Comparison of ENCODE assay signal across 22 mouse cellular contexts in genomic region chr13:108536951-108537350, GRCm38 (mm10).
DNase-seq lines count a peak whose midpoint lies in the region; ATAC-seq and TF ChIP-seq lines count a peak whose summit lies in the region.
"Had no signal": no experiment of that assay in that cellular context is flagged by ENCODE, and none has a peak within 500 bp of the region (broad histone marks: within the 10 kb centered on the region; RNA-seq: fewer than 3 reads in every experiment).

No protein-coding gene starts in this region.

- DNase-seq in kidney, adult 2 months = no peak
- DNase-seq in urinary bladder, postnatal 36 days (ENCODE audit: low spot score in 2 of 2) = no peak
- DNase-seq in B cell, adult 2 months = no peak
- DNase-seq: adrenal gland, adult 2 months; adrenal gland, postnatal 10 days; adrenal gland, postnatal 25 days; cerebellum, adult 11 months; cerebellum, adult 18-20 months; cerebellum, adult 8-10 months; cerebellum, adult 9-11 months; cerebellum, postnatal 14 days; cerebellum, postnatal 36 days; embryo, embryonic 11 days; forebrain, postnatal 0 days had no signal

- H3K4me1 ChIP-seq in kidney, adult 2 months (ENCODE audit: control insufficient read depth, insufficient read depth, low read length) = peaks cover 15% of the 10 kb centered on the region
- no peaks in the 10 kb centered on the region for H3K4me1 ChIP-seq in kidney, embryonic 14.5 days (ENCODE audit: control insufficient read depth, insufficient read depth, low read length)
- peaks cover 3% of the 10 kb centered on the region; the same call in 1 of the 2 replicates for H3K4me1 ChIP-seq in intestine, embryonic 15.5 days (replicated peaks)
- H3K4me1 ChIP-seq in intestine, postnatal 0 days (replicated peaks; ENCODE audit: control insufficient read depth, insufficient read depth, low read length) = no peaks in the 10 kb centered on the region
- H3K4me1 ChIP-seq: embryonic facial prominence, embryonic 15.5 days; forebrain, embryonic 13.5 days; forebrain, embryonic 15.5 days had no signal

- 63% methylated on average over 6 of the region's 6 CpGs for WGBS in kidney, adult 2 months
- WGBS in kidney, embryonic 14.5 days = 66% methylated on average over 6 of the region's 6 CpGs
- 71% methylated on average over 6 of the region's 6 CpGs for WGBS in intestine, embryonic 15.5 days
- 50% methylated on average over 6 of the region's 6 CpGs for WGBS in intestine, postnatal 0 days

- no peaks in the 10 kb centered on the region for H3K36me3 ChIP-seq in kidney, adult 2 months (ENCODE audit: control insufficient read depth, insufficient read depth, low read length)
- no peaks in the 10 kb centered on the region for H3K36me3 ChIP-seq in kidney, embryonic 14.5 days (ENCODE audit: control insufficient read depth, insufficient read depth, low read length)
- H3K36me3 ChIP-seq in intestine, embryonic 15.5 days = no peaks in the 10 kb centered on the region
- H3K36me3 ChIP-seq in intestine, postnatal 0 days (ENCODE audit: control insufficient read depth, insufficient read depth) = no peaks in the 10 kb centered on the region
- H3K36me3 ChIP-seq: embryonic facial prominence, embryonic 13.5 days; embryonic facial prominence, embryonic 15.5 days; forebrain, embryonic 15.5 days had no signal

- no peaks in the 10 kb centered on the region for H3K27me3 ChIP-seq in kidney, adult 2 months (replicated peaks; ENCODE audit: control insufficient read depth, insufficient read depth, low read length)
- H3K27me3 ChIP-seq in kidney, embryonic 14.5 days (ENCODE audit: control insufficient read depth, insufficient read depth, low read length) = no peaks in the 10 kb centered on the region
- H3K27me3 ChIP-seq in intestine, embryonic 15.5 days (replicated peaks) = no peaks in the 10 kb centered on the region
- no peaks in the 10 kb centered on the region for H3K27me3 ChIP-seq in intestine, postnatal 0 days (replicated peaks; ENCODE audit: control insufficient read depth, insufficient read depth, low read length)
- H3K27me3 ChIP-seq: embryonic facial prominence, embryonic 13.5 days; embryonic facial prominence, embryonic 15.5 days; forebrain, embryonic 13.5 days; forebrain, embryonic 15.5 days had no signal

- H3K9ac ChIP-seq in kidney, embryonic 14.5 days (ENCODE audit: low read depth, low read length) = no peak overlapping the region
- no peak overlapping the region for H3K9ac ChIP-seq in intestine, embryonic 15.5 days
- H3K9ac ChIP-seq in intestine, postnatal 0 days (ENCODE audit: low read depth, low read length) = no peak overlapping the region
- H3K9ac ChIP-seq: embryonic facial prominence, embryonic 13.5 days; embryonic facial prominence, embryonic 15.5 days; forebrain, embryonic 13.5 days; forebrain, embryonic 15.5 days; forebrain, postnatal 0 days had no signal

- ATAC-seq in kidney, embryonic 14.5 days (ENCODE audit: low FRiP score, low TSS enrichment) = no peak; the same call in 1 of the 2 replicates
- ATAC-seq in intestine, embryonic 15.5 days = peak; percentile 58
- peak; percentile 43 for ATAC-seq in intestine, postnatal 0 days
- ATAC-seq: forebrain, embryonic 13.5 days; forebrain, embryonic 15.5 days; forebrain, postnatal 0 days had no signal

- no peaks in the 10 kb centered on the region for H3K9me3 ChIP-seq in kidney, embryonic 14.5 days (ENCODE audit: control insufficient read depth, low read length)
- no peaks in the 10 kb centered on the region for H3K9me3 ChIP-seq in intestine, embryonic 15.5 days
- no peaks in the 10 kb centered on the region for H3K9me3 ChIP-seq in intestine, postnatal 0 days (ENCODE audit: control insufficient read depth)
- H3K9me3 ChIP-seq: embryonic facial prominence, embryonic 13.5 days; embryonic facial prominence, embryonic 15.5 days; forebrain, embryonic 13.5 days; forebrain, embryonic 15.5 days had no signal

- H3K4me3 ChIP-seq in kidney, adult 2 months (ENCODE audit: insufficient read depth, low read depth, low read length) = no peak overlapping the region
- H3K4me3 ChIP-seq in kidney, embryonic 14.5 days (ENCODE audit: low read length) = no peak overlapping the region
- no peak overlapping the region for H3K4me3 ChIP-seq in intestine, embryonic 15.5 days (replicated peaks)
- H3K4me3 ChIP-seq in intestine, postnatal 0 days (ENCODE audit: low read depth, low read length) = no peak overlapping the region
- H3K4me3 ChIP-seq: embryonic facial prominence, embryonic 13.5 days; embryonic facial prominence, embryonic 15.5 days; erythroblast, embryonic 14.5 days; forebrain, embryonic 13.5 days; forebrain, embryonic 15.5 days had no signal

- no peak for TF ChIP-seq POLR2A in kidney, adult 2 months (IDR thresholded peaks at IDR 0.05; ENCODE audit: low read depth, low read length)

- H3K4me2 ChIP-seq in kidney, embryonic 14.5 days (replicated peaks; ENCODE audit: low read depth, low read length) = no peak overlapping the region
- no peak overlapping the region for H3K4me2 ChIP-seq in intestine, embryonic 15.5 days (replicated peaks)
- peak overlapping the region; percentile 2; the same call in 1 of the 2 replicates for H3K4me2 ChIP-seq in intestine, postnatal 0 days (replicated peaks; ENCODE audit: low read depth)
- H3K4me2 ChIP-seq: embryonic facial prominence, embryonic 13.5 days; embryonic facial prominence, embryonic 15.5 days; forebrain, embryonic 13.5 days; forebrain, embryonic 15.5 days had no signal

- TF ChIP-seq CTCF in kidney, adult 2 months (conservative IDR thresholded peaks at IDR 0.05; ENCODE audit: insufficient read depth, insufficient read length, low read depth, low read length) = no peak
- no peak for TF ChIP-seq CTCF in intestine, postnatal 0 days (IDR thresholded peaks at IDR 0.05; ENCODE audit: low read depth)

- H3K27ac ChIP-seq in kidney, adult 2 months (ENCODE audit: insufficient read depth, low read depth, low read length) = peak overlapping the region; percentile 96
- H3K27ac ChIP-seq in kidney, embryonic 14.5 days (ENCODE audit: low read depth, low read length) = no peak overlapping the region
- peak overlapping the region; percentile 60; the same call in 1 of the 2 replicates for H3K27ac ChIP-seq in intestine, embryonic 15.5 days
- peak overlapping the region; percentile 63 for H3K27ac ChIP-seq in intestine, postnatal 0 days (ENCODE audit: low read depth, low read length)
- H3K27ac ChIP-seq: embryonic facial prominence, embryonic 13.5 days; embryonic facial prominence, embryonic 15.5 days; forebrain, embryonic 13.5 days; forebrain, embryonic 15.5 days had no signal
